ENCODE assay signal across 19 mouse cellular contexts in the genomic region with DNA sequence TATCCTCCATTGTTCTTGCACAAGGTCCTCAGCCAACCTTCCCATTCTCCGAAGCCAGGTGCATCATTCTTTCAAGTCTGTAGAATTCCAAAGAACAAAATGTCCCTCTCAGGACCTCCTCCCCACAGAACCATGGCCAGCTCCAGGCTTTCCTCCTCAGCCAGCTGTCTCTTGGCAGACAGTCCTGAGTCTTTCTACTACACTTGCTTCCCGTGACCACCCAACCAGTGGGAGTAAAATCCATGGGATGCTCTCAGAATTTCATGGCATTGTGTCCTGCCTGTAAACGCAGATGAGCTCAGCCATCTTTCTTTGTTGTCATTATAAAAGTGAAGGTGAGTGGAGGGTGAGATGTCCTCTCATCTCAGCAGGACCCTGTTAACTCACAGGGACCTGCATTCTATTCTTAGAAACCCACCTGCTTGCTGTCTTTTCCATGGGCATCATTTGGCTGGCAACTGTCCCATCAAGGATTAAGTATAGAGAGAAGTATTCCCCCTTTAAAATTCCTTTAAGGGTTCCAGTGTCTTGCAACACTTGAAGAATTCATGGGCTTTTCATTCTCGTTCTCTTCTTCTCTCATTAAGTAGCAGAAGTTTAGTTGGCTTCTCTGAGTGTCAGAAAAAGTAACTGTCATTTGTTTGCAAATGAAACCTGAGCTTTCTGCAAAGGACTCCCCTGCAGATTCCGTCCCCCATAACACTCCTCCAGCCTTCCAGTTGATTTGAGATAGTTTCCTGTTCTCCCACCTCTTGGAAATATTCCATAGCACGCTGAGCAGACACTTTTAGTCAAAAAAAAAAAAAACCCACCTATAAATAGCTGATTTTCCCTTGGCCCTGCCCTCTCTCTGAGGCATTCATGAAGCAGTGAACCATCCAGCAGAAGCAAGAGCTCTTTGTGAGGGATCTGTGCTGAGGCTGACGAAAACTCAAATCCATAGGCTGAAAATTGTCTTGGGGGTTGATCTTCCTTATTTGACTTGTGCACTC.
DNase-seq lines count a peak whose midpoint lies in the region; ATAC-seq and TF ChIP-seq lines count a peak whose summit lies in the region.
"Had no signal": no experiment of that assay in that cellular context is flagged by ENCODE, and none has a peak within 500 bp of the region (broad histone marks: within the 10 kb centered on the region; RNA-seq: fewer than 3 reads in every experiment).

No protein-coding gene starts in this region.

- peak; percentile 66 for DNase-seq in embryonic facial prominence, embryonic 14.5 days (ENCODE audit: low spot score)
- no peak for DNase-seq in embryonic facial prominence, embryonic 10.5 days (ENCODE audit: low spot score)
- DNase-seq in kidney, postnatal 0 days (ENCODE audit: low spot score) = peak; percentile 77
- DNase-seq in kidney, adult 9 months = no peak
- no peak for DNase-seq in stomach, postnatal 0 days (ENCODE audit: low spot score)
- DNase-seq: adrenal gland, adult 2 months; gastrocnemius, adult 2 months; heart, adult 18-20 months; lung, adult 18-20 months; retina, postnatal 1 day; spleen, adult 18-20 months had no signal

- no peak overlapping the region for H3K4me3 ChIP-seq in embryonic facial prominence, embryonic 14.5 days (ENCODE audit: low read depth, low read length)
- H3K4me3 ChIP-seq in embryonic facial prominence, embryonic 10.5 days = no peak overlapping the region
- no peak overlapping the region for H3K4me3 ChIP-seq in kidney, postnatal 0 days (replicated peaks; ENCODE audit: low read depth, low read length)
- H3K4me3 ChIP-seq in stomach, embryonic 15.5 days (replicated peaks) = no peak overlapping the region
- no peak overlapping the region for H3K4me3 ChIP-seq in stomach, postnatal 0 days (ENCODE audit: low read depth, low read length)
- no peak overlapping the region for H3K4me3 ChIP-seq in intestine, embryonic 16.5 days (ENCODE audit: low read length)
- H3K4me3 ChIP-seq: embryonic facial prominence, embryonic 12.5 days; forebrain, embryonic 12.5 days; gastrocnemius, adult 2 months; hindbrain, embryonic 10.5 days; limb, embryonic 15.5 days had no signal

- H3K27ac ChIP-seq in embryonic facial prominence, embryonic 14.5 days (replicated peaks; ENCODE audit: low read depth, low read length) = no peak overlapping the region
- no peak overlapping the region for H3K27ac ChIP-seq in embryonic facial prominence, embryonic 10.5 days (replicated peaks)
- no peak overlapping the region for H3K27ac ChIP-seq in kidney, postnatal 0 days
- H3K27ac ChIP-seq in stomach, embryonic 15.5 days = no peak overlapping the region
- no peak overlapping the region for H3K27ac ChIP-seq in stomach, postnatal 0 days (replicated peaks)
- no peak overlapping the region for H3K27ac ChIP-seq in intestine, embryonic 16.5 days (ENCODE audit: low read length)
- H3K27ac ChIP-seq: embryonic facial prominence, embryonic 12.5 days; forebrain, embryonic 12.5 days; gastrocnemius, adult 2 months; hindbrain, embryonic 10.5 days; limb, embryonic 15.5 days had no signal

- H3K4me1 ChIP-seq in embryonic facial prominence, embryonic 14.5 days (ENCODE audit: control insufficient read depth, insufficient read depth, low read length) = no peaks in the 10 kb centered on the region
- H3K4me1 ChIP-seq in embryonic facial prominence, embryonic 10.5 days = 0 out of 2 replicates have a peak, but pooled peaks cover 3% of the 10 kb centered on the region
- H3K4me1 ChIP-seq in kidney, postnatal 0 days (replicated peaks; ENCODE audit: insufficient read depth, low read length) = 0 out of 2 replicates have a peak, but pooled peaks cover 8% of the 10 kb centered on the region
- H3K4me1 ChIP-seq in stomach, embryonic 15.5 days = no peaks in the 10 kb centered on the region
- H3K4me1 ChIP-seq in stomach, postnatal 0 days (replicated peaks; ENCODE audit: control insufficient read depth, insufficient read depth) = no peaks in the 10 kb centered on the region
- no peaks in the 10 kb centered on the region for H3K4me1 ChIP-seq in intestine, embryonic 16.5 days (ENCODE audit: control insufficient read depth, insufficient read depth, low read length)
- H3K4me1 ChIP-seq: embryonic facial prominence, embryonic 12.5 days; forebrain, embryonic 12.5 days; hindbrain, embryonic 10.5 days had no signal

- WGBS in embryonic facial prominence, embryonic 14.5 days = 43% methylated on average over 7 of the region's 7 CpGs
- 60% methylated on average over 7 of the region's 7 CpGs for WGBS in embryonic facial prominence, embryonic 10.5 days
- 27% methylated on average over 7 of the region's 7 CpGs for WGBS in kidney, postnatal 0 days
- 38% methylated on average over 7 of the region's 7 CpGs for WGBS in stomach, embryonic 15.5 days
- 29% methylated on average over 7 of the region's 7 CpGs for WGBS in stomach, postnatal 0 days
- WGBS in intestine, embryonic 16.5 days = 46% methylated on average over 7 of the region's 7 CpGs

- H3K9ac ChIP-seq in embryonic facial prominence, embryonic 14.5 days (ENCODE audit: low read depth, low read length) = no peak overlapping the region
- no peak overlapping the region for H3K9ac ChIP-seq in kidney, postnatal 0 days (ENCODE audit: low read depth, low read length)
- H3K9ac ChIP-seq in stomach, embryonic 15.5 days = no peak overlapping the region
- H3K9ac ChIP-seq in stomach, postnatal 0 days (ENCODE audit: low read length) = no peak overlapping the region
- H3K9ac ChIP-seq in intestine, embryonic 16.5 days (ENCODE audit: low read depth, low read length) = no peak overlapping the region
- H3K9ac ChIP-seq: embryonic facial prominence, embryonic 12.5 days; forebrain, embryonic 12.5 days; limb, embryonic 15.5 days had no signal

- no peak for TF ChIP-seq CTCF in kidney, postnatal 0 days (IDR thresholded peaks at IDR 0.05; ENCODE audit: low read depth)
- TF ChIP-seq CTCF in stomach, postnatal 0 days (IDR thresholded peaks at IDR 0.05; ENCODE audit: low read depth) = no peak

- TF ChIP-seq EP300 in stomach, postnatal 0 days (optimal IDR thresholded peaks at IDR 0.05) = no peak

- no peaks in the 10 kb centered on the region for H3K36me3 ChIP-seq in embryonic facial prominence, embryonic 14.5 days (ENCODE audit: control insufficient read depth, insufficient read depth, low read length)
- no peaks in the 10 kb centered on the region for H3K36me3 ChIP-seq in embryonic facial prominence, embryonic 10.5 days (replicated peaks)
- H3K36me3 ChIP-seq in kidney, postnatal 0 days (ENCODE audit: insufficient read depth, low read length) = no peaks in the 10 kb centered on the region
- no peaks in the 10 kb centered on the region for H3K36me3 ChIP-seq in stomach, embryonic 15.5 days
- H3K36me3 ChIP-seq in stomach, postnatal 0 days (ENCODE audit: control insufficient read depth, insufficient read depth, low read length) = no peaks in the 10 kb centered on the region
- H3K36me3 ChIP-seq in intestine, embryonic 16.5 days (ENCODE audit: control insufficient read depth, insufficient read depth, low read length) = no peaks in the 10 kb centered on the region
- H3K36me3 ChIP-seq: embryonic facial prominence, embryonic 12.5 days; forebrain, embryonic 12.5 days; hindbrain, embryonic 10.5 days; limb, embryonic 15.5 days had no signal

- H3K9me3 ChIP-seq in embryonic facial prominence, embryonic 14.5 days (ENCODE audit: control insufficient read depth, low read length) = no peaks in the 10 kb centered on the region
- no peaks in the 10 kb centered on the region for H3K9me3 ChIP-seq in embryonic facial prominence, embryonic 10.5 days
- no peaks in the 10 kb centered on the region for H3K9me3 ChIP-seq in kidney, postnatal 0 days (replicated peaks; ENCODE audit: low read length)
- no peaks in the 10 kb centered on the region for H3K9me3 ChIP-seq in stomach, embryonic 15.5 days
- no peaks in the 10 kb centered on the region for H3K9me3 ChIP-seq in stomach, postnatal 0 days (ENCODE audit: control insufficient read depth, low read length)
- no peaks in the 10 kb centered on the region for H3K9me3 ChIP-seq in intestine, embryonic 16.5 days (ENCODE audit: control insufficient read depth, low read length)
- H3K9me3 ChIP-seq: embryonic facial prominence, embryonic 12.5 days; forebrain, embryonic 12.5 days; hindbrain, embryonic 10.5 days; limb, embryonic 15.5 days had no signal

- no peaks in the 10 kb centered on the region for H3K27me3 ChIP-seq in embryonic facial prominence, embryonic 14.5 days (replicated peaks; ENCODE audit: control insufficient read depth, insufficient read depth, low read length)
- no peaks in the 10 kb centered on the region for H3K27me3 ChIP-seq in embryonic facial prominence, embryonic 10.5 days (replicated peaks; ENCODE audit: low read depth, poor library complexity, severe bottlenecking)
- no peaks in the 10 kb centered on the region for H3K27me3 ChIP-seq in kidney, postnatal 0 days (ENCODE audit: insufficient read depth, low read length)
- H3K27me3 ChIP-seq in stomach, embryonic 15.5 days (replicated peaks) = no peaks in the 10 kb centered on the region
- no peaks in the 10 kb centered on the region for H3K27me3 ChIP-seq in stomach, postnatal 0 days (ENCODE audit: control insufficient read depth, insufficient read depth, low read length)
- no peaks in the 10 kb centered on the region for H3K27me3 ChIP-seq in intestine, embryonic 16.5 days (replicated peaks; ENCODE audit: control insufficient read depth, insufficient read depth, low read length)
- H3K27me3 ChIP-seq: embryonic facial prominence, embryonic 12.5 days; forebrain, embryonic 12.5 days; limb, embryonic 15.5 days had no signal

- no peak overlapping the region for H3K4me2 ChIP-seq in embryonic facial prominence, embryonic 14.5 days (ENCODE audit: low read depth, low read length)
- 0 out of 2 replicates have a peak overlapping the region, but pooled peaks have one; percentile 21 for H3K4me2 ChIP-seq in kidney, postnatal 0 days (ENCODE audit: low read length)
- H3K4me2 ChIP-seq in stomach, embryonic 15.5 days = 0 out of 2 replicates have a peak overlapping the region, but pooled peaks have one; percentile 3
- H3K4me2 ChIP-seq in stomach, postnatal 0 days (replicated peaks; ENCODE audit: low read depth) = no peak overlapping the region
- no peak overlapping the region for H3K4me2 ChIP-seq in intestine, embryonic 16.5 days (ENCODE audit: low read depth, low read length)
- H3K4me2 ChIP-seq: embryonic facial prominence, embryonic 12.5 days; forebrain, embryonic 12.5 days; limb, embryonic 15.5 days had no signal

- no peak for ATAC-seq in embryonic facial prominence, embryonic 14.5 days (ENCODE audit: low read depth)
- ATAC-seq in kidney, postnatal 0 days (replicated peaks; ENCODE audit: low FRiP score, low read depth) = no peak
- no peak for ATAC-seq in stomach, embryonic 15.5 days (ENCODE audit: insufficient read depth, low FRiP score, low read depth)
- no peak for ATAC-seq in stomach, postnatal 0 days (ENCODE audit: low FRiP score, low TSS enrichment)
- ATAC-seq in erythroid progenitor cell, adult 5-6 weeks (replicated peaks; ENCODE audit: low FRiP score, poor library complexity, severe bottlenecking) = no peak
- no peak for ATAC-seq in intestine, embryonic 16.5 days
- ATAC-seq: intestine, postnatal 0 days had no signal

Comparison
In these comparisons a context has a peak if more than half of its experiments do, and no peak if none do; other contexts are left out.
1. DNase-seq: peak in embryonic facial prominence, embryonic 14.5 days (single experiment) and kidney, postnatal 0 days (single experiment); none in embryonic facial prominence, embryonic 10.5 days (single experiment), kidney, adult 9 months (single experiment) and stomach, postnatal 0 days (single experiment).
2. H3K4me2 ChIP-seq: peak in kidney, postnatal 0 days (single experiment) and stomach, embryonic 15.5 days (single experiment); none in embryonic facial prominence, embryonic 14.5 days (single experiment), stomach, postnatal 0 days (single experiment) and intestine, embryonic 16.5 days (single experiment).